Mouse (Mus musculus): Measurements from ENCODE around the gene Foxn3. TPM values are rescaled to one million over a fixed set of nuclear protein-coding genes. Genes with fewer than 3 reads are reported as not detected.

Foxn3 gene
- 69.1 and 72.5 TPM in 2 replicates for polyA plus RNA-seq (2014; fragmentation: Nextera tagmentation; extraction: Ambion mirVana)

DNA sequence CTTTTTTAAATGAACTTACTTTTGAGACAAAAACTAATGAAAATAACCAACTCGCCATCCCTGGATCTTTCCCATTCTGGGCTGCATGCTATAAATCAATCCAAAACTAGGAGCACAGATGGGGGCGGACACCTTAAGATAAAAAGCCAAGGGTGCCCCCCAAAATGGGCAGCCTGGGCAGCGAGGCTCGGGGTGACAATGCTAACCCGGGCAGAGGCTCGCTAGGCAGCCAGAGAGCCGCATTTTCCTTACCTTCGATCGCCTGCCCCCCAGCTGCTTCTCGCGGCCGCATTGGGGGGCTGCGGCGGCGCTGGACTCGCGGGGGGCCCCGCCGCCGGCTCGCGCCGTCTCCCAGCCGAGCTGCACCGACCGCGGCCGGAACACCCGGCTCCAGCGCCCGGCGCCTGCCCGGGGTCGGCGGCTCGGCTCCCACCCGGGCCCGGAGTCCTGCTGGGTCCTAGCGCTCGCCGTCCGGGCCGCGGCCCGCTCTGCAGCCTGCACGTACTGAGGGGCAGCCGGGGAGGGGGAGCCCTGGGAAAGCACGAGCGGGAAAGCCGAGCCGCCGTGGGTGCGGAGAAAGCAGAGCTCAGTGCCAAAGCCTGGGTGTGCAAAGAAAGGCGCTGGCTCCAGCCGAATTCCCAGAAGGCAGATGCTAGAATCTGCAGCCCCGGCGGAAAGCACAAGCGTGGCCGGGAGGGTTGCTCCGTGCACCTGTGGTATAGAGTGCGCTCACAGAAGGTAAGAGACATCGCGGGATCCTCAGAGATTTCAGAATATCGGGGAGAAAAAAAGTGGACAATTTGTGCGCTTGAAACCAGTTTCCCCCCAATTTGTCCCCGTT, at the start of gene Foxn3:
Gene Foxn3 (minus strand): TSS at position 364 of the 841 bp plus-strand sequence.
- no peaks in the 10 kb centered on the region for H3K27me3 ChIP-seq (ENCODE audit: insufficient read depth, low read length)
- peak; percentile 84 for DNase-seq
- peak; percentile 89 for ATAC-seq (ENCODE audit: insufficient read depth)
- H3K9me3 ChIP-seq (ENCODE audit: low read depth, low read length), result no peaks in the 10 kb centered on the region
- TF ChIP-seq CTCF (IDR thresholded peaks at IDR 0.05; ENCODE audit: low read depth), result no peak
- H3K36me3 ChIP-seq (ENCODE audit: insufficient read depth), result no peaks in the 10 kb centered on the region
- peak within 1 kb of the TSS; percentile 80 for H3K9ac ChIP-seq
- H3K27ac ChIP-seq (ENCODE audit: low read depth), result peak within 1 kb of the TSS; percentile 86
- under 1% methylated on average over 66 of the region's 66 CpGs for WGBS
- H3K4me3 ChIP-seq (ENCODE audit: low read depth, low read length), result peak within 1 kb of the TSS; percentile 83
- peaks cover 10% of the 10 kb centered on the region for H3K4me1 ChIP-seq (ENCODE audit: insufficient read depth)
- peak within 1 kb of the TSS; percentile 84 for H3K4me2 ChIP-seq

DNA sequence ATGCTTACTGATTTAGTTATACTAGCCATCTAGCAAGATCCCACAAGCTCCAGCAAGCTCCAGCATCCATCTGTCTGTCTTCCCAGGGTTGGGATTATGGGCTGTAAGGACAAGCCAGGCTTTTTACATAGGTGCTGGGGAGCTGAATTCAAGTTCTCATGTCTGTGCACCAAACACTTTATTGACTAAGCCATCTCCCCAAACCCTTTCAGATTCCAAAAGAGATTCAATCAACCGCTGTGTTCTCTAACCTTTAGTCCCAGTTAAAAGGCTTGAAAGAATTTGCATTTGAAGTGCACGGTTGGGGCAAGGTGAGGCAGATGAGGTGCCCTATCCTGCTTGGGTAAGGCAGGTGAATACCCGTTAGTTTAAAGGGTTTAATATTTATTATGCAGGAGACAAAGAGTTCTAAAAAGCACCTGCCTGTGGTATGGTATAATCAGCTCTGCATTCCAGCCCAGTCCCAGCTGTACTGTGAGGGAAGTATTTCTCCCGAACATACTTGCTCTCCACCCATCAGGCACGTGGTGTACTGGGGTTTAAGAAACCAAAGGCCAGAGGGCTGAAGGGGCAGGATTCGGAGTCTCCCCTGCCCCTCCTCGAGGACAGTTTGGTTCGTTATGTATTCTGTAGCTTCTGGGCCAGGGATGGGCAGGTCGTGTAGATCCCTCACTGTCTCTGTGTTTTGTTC, 48.9 kb upstream of the Foxn3 start:
- 47% methylated on average over 9 of the region's 9 CpGs for WGBS
- no peaks in the 10 kb centered on the region for H3K4me1 ChIP-seq (ENCODE audit: insufficient read depth)
- no peaks in the 10 kb centered on the region for H3K36me3 ChIP-seq (ENCODE audit: insufficient read depth)
- TF ChIP-seq CTCF (IDR thresholded peaks at IDR 0.05; ENCODE audit: low read depth), result no peak
- no peak overlapping the region for H3K4me2 ChIP-seq
- ATAC-seq (ENCODE audit: insufficient read depth), result no peak
- H3K9me3 ChIP-seq (ENCODE audit: low read depth, low read length), result no peaks in the 10 kb centered on the region
- DNase-seq, result no peak
- H3K27me3 ChIP-seq (ENCODE audit: insufficient read depth, low read length), result no peaks in the 10 kb centered on the region
- no peak overlapping the region for H3K4me3 ChIP-seq (ENCODE audit: low read depth, low read length)
- no peak overlapping the region for H3K9ac ChIP-seq
- no peak overlapping the region for H3K27ac ChIP-seq (ENCODE audit: low read depth)

DNA sequence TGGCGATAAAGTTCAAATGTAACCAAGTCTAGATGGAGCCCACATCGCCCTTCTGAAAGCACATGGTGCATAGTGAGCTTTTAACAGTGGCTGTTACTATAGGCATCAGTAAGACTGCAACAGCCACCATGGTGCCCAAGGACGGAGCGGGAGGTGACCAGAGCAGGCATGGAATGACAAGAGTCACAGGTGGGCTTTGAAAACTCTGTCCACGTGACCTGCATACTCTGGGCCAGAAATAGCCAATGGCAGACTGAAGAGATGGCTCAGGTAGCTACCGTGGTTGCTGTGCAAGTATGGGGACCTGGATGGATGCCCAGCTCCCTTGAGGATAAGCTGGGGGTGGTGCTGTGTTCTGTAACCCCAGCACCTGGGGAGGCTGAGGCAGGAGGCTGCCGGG, 47.5 kb upstream of the Foxn3 start:
- Histone ChIP-seq H3K4me3 (ENCODE audit: low read depth, low read length) (no peak overlapping the region), H3K36me3 (ENCODE audit: insufficient read depth) (no peaks in the 10 kb centered on the region), H3K9ac (no peak overlapping the region), H3K4me1 (ENCODE audit: insufficient read depth) (no peaks in the 10 kb centered on the region), H3K9me3 (ENCODE audit: low read depth, low read length) (no peaks in the 10 kb centered on the region), H3K27me3 (ENCODE audit: insufficient read depth, low read length) (no peaks in the 10 kb centered on the region), H3K4me2 (no peak overlapping the region), H3K27ac (ENCODE audit: low read depth) (no peak overlapping the region)
- ATAC-seq (ENCODE audit: insufficient read depth) (no peak), DNase-seq (no peak)
- 86% methylated on average over 7 of the region's 7 CpGs for WGBS
- no peak for TF ChIP-seq CTCF (IDR thresholded peaks at IDR 0.05; ENCODE audit: low read depth)

- WGBS, result 89% methylated on average over 16 of the region's 16 CpGs
Measured at GRCm38 (mm10) chr12:99610069-99610815, 46.9 kb upstream of the Foxn3 start.

GRCm38 (mm10) chr12:99609643-99610042, 46.3 kb upstream of the Foxn3 start:
- DNase-seq (peak; percentile 21), ATAC-seq (ENCODE audit: insufficient read depth) (no peak; the same call in 1 of the 2 replicates)
- 62% methylated on average over 5 of the region's 5 CpGs for WGBS

More at GRCm38 (mm10) chr12:99610069-99610815, 46.9 kb upstream of the Foxn3 start:
- Histone ChIP-seq H3K9ac (no peak overlapping the region), H3K36me3 (ENCODE audit: insufficient read depth) (no peaks in the 10 kb centered on the region), H3K4me3 (ENCODE audit: low read depth, low read length) (no peak overlapping the region), H3K4me1 (ENCODE audit: insufficient read depth) (no peaks in the 10 kb centered on the region), H3K4me2 (no peak overlapping the region), H3K9me3 (ENCODE audit: low read depth, low read length) (no peaks in the 10 kb centered on the region), H3K27me3 (ENCODE audit: insufficient read depth, low read length) (no peaks in the 10 kb centered on the region), H3K27ac (ENCODE audit: low read depth) (no peak overlapping the region)
- no peak for TF ChIP-seq CTCF (IDR thresholded peaks at IDR 0.05; ENCODE audit: low read depth)
- no peak for DNase-seq
- no peak for ATAC-seq (ENCODE audit: insufficient read depth)

GRCm38 (mm10) chr12:99608279-99608955, 45.0 kb upstream of the Foxn3 start:
- H3K4me2 ChIP-seq, result no peak overlapping the region
- H3K9me3 ChIP-seq (ENCODE audit: low read depth, low read length), result no peaks in the 10 kb centered on the region
- ATAC-seq (ENCODE audit: insufficient read depth) (no peak), DNase-seq (no peak)
- H3K4me3 ChIP-seq (ENCODE audit: low read depth, low read length), result no peak overlapping the region
- TF ChIP-seq CTCF (IDR thresholded peaks at IDR 0.05; ENCODE audit: low read depth), result no peak
- no peaks in the 10 kb centered on the region for H3K4me1 ChIP-seq (ENCODE audit: insufficient read depth)
- no peaks in the 10 kb centered on the region for H3K36me3 ChIP-seq (ENCODE audit: insufficient read depth)
- H3K9ac ChIP-seq, result no peak overlapping the region
- H3K27ac ChIP-seq (ENCODE audit: low read depth), result no peak overlapping the region
- WGBS, result 64% methylated on average over 10 of the region's 10 CpGs
- no peaks in the 10 kb centered on the region for H3K27me3 ChIP-seq (ENCODE audit: insufficient read depth, low read length)

More at GRCm38 (mm10) chr12:99609643-99610042, 46.3 kb upstream of the Foxn3 start:
- TF ChIP-seq CTCF (IDR thresholded peaks at IDR 0.05; ENCODE audit: low read depth), result no peak
- Histone ChIP-seq H3K36me3 (ENCODE audit: insufficient read depth) (no peaks in the 10 kb centered on the region), H3K4me3 (ENCODE audit: low read depth, low read length) (no peak overlapping the region), H3K9ac (no peak overlapping the region), H3K27ac (ENCODE audit: low read depth) (no peak overlapping the region), H3K27me3 (ENCODE audit: insufficient read depth, low read length) (no peaks in the 10 kb centered on the region), H3K9me3 (ENCODE audit: low read depth, low read length) (no peaks in the 10 kb centered on the region), H3K4me1 (ENCODE audit: insufficient read depth) (no peaks in the 10 kb centered on the region), H3K4me2 (no peak overlapping the region)
